Mouse (Mus musculus) thymus, postnatal 14 days (tissue): ENCODE results near the gene Gm5617.
"Not testable (repeated sequence)": the region's sequence is repeated elsewhere in the genome, so short reads cannot be mapped to it uniquely, and the experiment has no call there.

ENCODE experiments used
- DNase-seq: peaks from one replicate; pipeline ENCODE4 v3.0.0; 2021

Gm5617 gene

GRCm38 (mm10) chr9:48494817-48495547 is at the start of gene Gm5617, which contains the start of gene Rbm7:
Gm5617 (plus strand) TSS chr9:48495442.
Rbm7 (minus strand) TSS chr9:48495299.
- DNase-seq: peak; percentile 95

- DNase-seq: peak; percentile 53
Observed at GRCm38 (mm10) chr9:48447783-48448209, 47.4 kb upstream of the Gm5617 start.

GRCm38 (mm10) chr9:48450066-48450465 is 45.2 kb upstream of the Gm5617 start:
- DNase-seq: peak; percentile 24

- no peak for DNase-seq
Observed at GRCm38 (mm10) chr9:48455961-48456360, 39.3 kb upstream of the Gm5617 start.

- DNase-seq: peak; percentile 18
Observed at GRCm38 (mm10) chr9:48458879-48459278, 36.4 kb upstream of the Gm5617 start.

GRCm38 (mm10) chr9:48459391-48459790 is 35.9 kb upstream of the Gm5617 start:
- no peak for DNase-seq

GRCm38 (mm10) chr9:48460720-48461119 is 34.5 kb upstream of the Gm5617 start:
- DNase-seq: no peak

GRCm38 (mm10) chr9:48461545-48461944 is 33.7 kb upstream of the Gm5617 start:
- DNase-seq: no peak

GRCm38 (mm10) chr9:48465671-48466070 is 29.6 kb upstream of the Gm5617 start:
- peak; percentile 13 for DNase-seq

GRCm38 (mm10) chr9:48466804-48467203 is 28.4 kb upstream of the Gm5617 start:
- DNase-seq: peak; percentile 70

- DNase-seq: not testable (repeated sequence)
Observed at GRCm38 (mm10) chr9:48467471-48467870, 27.8 kb upstream of the Gm5617 start.

- no peak for DNase-seq
Observed at GRCm38 (mm10) chr9:48472441-48473025, 22.7 kb upstream of the Gm5617 start.

GRCm38 (mm10) chr9:48473131-48473530 is 22.1 kb upstream of the Gm5617 start:
- DNase-seq: no peak

- DNase-seq: no peak
Observed at GRCm38 (mm10) chr9:48474367-48474766, 20.9 kb upstream of the Gm5617 start.

- DNase-seq: no peak
Observed at GRCm38 (mm10) chr9:48476236-48477165, 18.7 kb upstream of the Gm5617 start.

GRCm38 (mm10) chr9:48478808-48479207 is 16.4 kb upstream of the Gm5617 start:
- no peak for DNase-seq

GRCm38 (mm10) chr9:48479838-48480410 is 15.3 kb upstream of the Gm5617 start:
- DNase-seq: no peak

- DNase-seq: peak; percentile 96
Observed at GRCm38 (mm10) chr9:48480411-48481213, 14.6 kb upstream of the Gm5617 start, which contains the start of gene Rexo2. Rexo2 (minus strand) TSS chr9:48480623.

- DNase-seq: no peak
Observed at GRCm38 (mm10) chr9:48481214-48482134, 13.8 kb upstream of the Gm5617 start.

- no peak for DNase-seq
Observed at GRCm38 (mm10) chr9:48495548-48495932, 298 bp downstream of the Gm5617 start.

GRCm38 (mm10) chr9:48501192-48501591 is 6.0 kb downstream of the Gm5617 start:
- DNase-seq: no peak
